Mouse (Mus musculus): ENCODE measurements around the gene Olfr881. TPM values are rescaled to one million over a fixed set of nuclear protein-coding genes. Genes with fewer than 3 reads are reported as not detected.

Gene Olfr881
- total RNA-seq (2021) = not detected
- long read RNA-seq, experiment 1 = 0 reads
- long read RNA-seq, experiment 2 = 0 reads

DNA sequence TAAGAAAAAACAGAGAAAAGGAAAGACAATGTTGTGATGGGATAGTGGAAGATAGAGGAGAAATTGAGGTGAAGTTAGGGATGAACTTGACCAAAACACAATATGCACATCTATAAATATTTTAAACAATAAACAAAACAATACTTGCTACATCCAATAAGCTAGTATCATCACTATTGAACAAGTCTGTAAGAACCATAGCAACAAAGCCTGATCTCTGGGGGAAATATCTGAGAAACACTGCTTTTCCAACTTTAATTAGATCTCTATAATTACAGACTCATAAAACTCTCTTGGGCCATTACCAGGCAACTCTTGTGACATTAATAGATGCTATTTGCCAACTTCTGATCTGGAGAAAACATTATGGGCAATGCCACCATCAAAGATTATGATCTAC lies at the start of gene Olfr881:
Gene Olfr881, plus strand, starts transcription at position 301 of the 400 bp plus-strand sequence.
- DNase-seq (ENCODE audit: low spot score in 2 of 2) = no peak

DNA sequence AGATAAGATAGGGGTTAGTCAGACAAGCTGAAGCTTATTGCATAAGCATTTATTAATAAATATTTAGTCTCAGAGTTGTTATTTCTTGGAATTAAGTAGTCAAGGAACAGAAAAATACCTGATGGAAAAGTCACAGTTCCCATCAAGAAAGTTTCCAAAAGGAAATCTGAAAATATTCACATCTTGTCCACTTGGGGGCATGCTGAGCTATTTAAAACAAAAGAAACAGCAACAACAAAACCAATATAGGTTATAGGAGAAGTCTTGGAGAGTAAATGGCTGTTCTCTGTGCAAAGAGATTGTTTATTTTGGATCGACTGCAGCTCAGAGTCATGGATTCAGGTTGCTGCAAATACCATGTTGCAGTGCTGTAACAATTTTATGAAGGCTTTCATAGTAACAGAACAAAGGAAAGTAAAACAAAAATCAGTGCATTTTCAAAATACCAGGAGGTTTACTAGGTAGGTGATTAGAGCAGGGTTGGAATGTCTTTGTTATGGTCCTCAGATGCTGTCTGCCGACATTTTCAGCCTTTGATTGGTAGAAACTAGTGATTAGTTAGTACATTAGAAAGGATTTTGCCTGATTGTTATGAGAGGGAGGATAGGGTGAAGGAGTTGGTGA lies 7.1 kb downstream of the Olfr881 start:
- no peak for DNase-seq (ENCODE audit: low spot score in 2 of 2)

DNA sequence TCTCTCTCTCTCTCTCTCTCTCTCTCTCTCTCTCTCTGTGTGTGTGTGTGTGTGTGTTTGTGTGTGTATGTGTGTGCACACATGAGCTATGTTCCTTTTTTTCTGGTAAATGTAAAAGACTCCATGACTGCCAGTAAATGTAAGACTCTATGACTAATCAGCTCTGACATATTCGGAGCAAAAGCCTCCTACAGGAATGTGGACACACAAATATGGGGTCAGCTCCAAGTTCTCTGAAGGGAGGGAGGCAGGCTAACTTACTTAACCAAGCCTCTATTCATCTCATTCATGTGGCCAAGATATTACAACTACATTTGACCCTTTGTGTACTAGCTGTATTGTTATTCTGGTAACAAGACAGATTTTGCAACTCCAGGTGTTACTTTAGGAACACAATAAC lies 8.4 kb downstream of the Olfr881 start:
- no peak for DNase-seq (ENCODE audit: low spot score in 2 of 2)

DNA sequence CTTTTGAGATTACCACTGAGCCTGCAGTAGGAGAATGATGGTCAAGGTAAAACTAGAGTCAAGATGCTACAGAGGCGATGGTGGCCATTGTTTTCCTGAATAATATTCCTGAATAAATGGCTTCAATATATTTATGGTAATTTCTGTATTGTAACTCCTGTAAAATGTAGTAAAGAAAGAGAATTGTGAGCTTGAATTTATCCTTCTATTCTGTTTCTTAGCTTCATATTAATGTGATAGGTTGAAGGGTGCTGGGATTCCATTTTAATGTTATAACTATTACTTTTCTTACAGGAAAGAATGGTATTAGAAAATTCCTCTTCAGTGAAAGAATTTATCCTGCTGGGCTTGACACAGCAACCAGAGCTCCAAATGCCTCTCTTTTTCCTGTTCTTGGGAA lies 33.9 kb downstream of the Olfr881 start, which contains the start of gene Olfr883:
Gene Olfr883, plus strand, starts transcription at position 301 of the 400 bp plus-strand sequence.
- DNase-seq (ENCODE audit: low spot score in 2 of 2) = no peak

Other genes starting within 250 kb of the Olfr881 start
- gene Olfr874, start 246.7 kb upstream of the Olfr881 start, total RNA-seq (2021) = not detected
- gene Olfr875, start 220.0 kb upstream of the Olfr881 start, total RNA-seq (2021) = not detected
- not detected for gene Olfr876, start 188.8 kb upstream of the Olfr881 start, total RNA-seq (2021)
- gene Olfr877, start 137.6 kb upstream of the Olfr881 start, total RNA-seq (2021) = under 1 TPM in 1 of 2 experiments, not detected in 1; 0.40 TPM
- gene Olfr145, start 95.1 kb upstream of the Olfr881 start, total RNA-seq (2021) = not detected
- not detected for gene Olfr878, start 74.0 kb upstream of the Olfr881 start, total RNA-seq (2021)
- gene Olfr883, start 34.0 kb downstream of the Olfr881 start, total RNA-seq (2021) = not detected
- gene Olfr884, start 54.7 kb downstream of the Olfr881 start, total RNA-seq (2021) = not detected
- gene Olfr885, start 69.5 kb downstream of the Olfr881 start, total RNA-seq (2021) = not detected
- not detected for gene Olfr887, start 92.2 kb downstream of the Olfr881 start, total RNA-seq (2021)
- gene Olfr888, start 116.3 kb downstream of the Olfr881 start, total RNA-seq (2021) = not detected
- gene Olfr889, start 123.4 kb downstream of the Olfr881 start, total RNA-seq (2021) = under 1 TPM; 0.10 to 0.35 TPM
- not detected for gene Olfr890, start 150.7 kb downstream of the Olfr881 start, total RNA-seq (2021)
- gene Olfr891, start 189.0 kb downstream of the Olfr881 start, total RNA-seq (2021) = not detected
- not detected for gene Olfr893, start 216.5 kb downstream of the Olfr881 start, total RNA-seq (2021)
- not detected for gene Olfr894, start 226.2 kb downstream of the Olfr881 start, total RNA-seq (2021)